ENCODE assay signal across 17 mouse cellular contexts in genomic region chr7:11617082-11617481, GRCm38 (mm10). TPM values are rescaled to one million over a fixed set of nuclear protein-coding genes. Genes with fewer than 3 reads are reported as not detected.
A peak's percentile ranks its signal among the peaks of the same experiment; 100 is the strongest.
DNase-seq lines count a peak whose midpoint lies in the region; ATAC-seq and TF ChIP-seq lines count a peak whose summit lies in the region.
"Not testable (repeated sequence)": the region's sequence is repeated elsewhere in the genome, so short reads cannot be mapped to it uniquely, and the experiment has no call there.
"Had no signal": no experiment of that assay in that cellular context is flagged by ENCODE, and none has a peak within 500 bp of the region (broad histone marks: within the 10 kb centered on the region; RNA-seq: fewer than 3 reads in every experiment).

No protein-coding gene starts in this region.

- 3% methylated on average over 8 of the region's 8 CpGs for WGBS in limb, embryonic 14.5 days
- 8% methylated on average over 8 of the region's 8 CpGs for WGBS in neural tube, embryonic 11.5 days

- not testable (repeated sequence) for H3K4me1 ChIP-seq in E14TG2a.4 (replicated peaks; ENCODE audit: low read depth, low read length); limb, embryonic 14.5 days (ENCODE audit: control insufficient read depth, insufficient read depth, low read length); neural tube, embryonic 11.5 days (ENCODE audit: control insufficient read depth, insufficient read depth, low read length)

- H3K9ac ChIP-seq in limb, embryonic 14.5 days (ENCODE audit: low read depth, low read length, severe bottlenecking); neural tube, embryonic 11.5 days (ENCODE audit: low read length): not testable (repeated sequence)

- H3K27me3 ChIP-seq in E14TG2a.4 (ENCODE audit: insufficient read depth, low read length); limb, embryonic 14.5 days (ENCODE audit: control insufficient read depth, insufficient read depth, low read length); neural tube, embryonic 11.5 days (ENCODE audit: control insufficient read depth, insufficient read depth, low read length): not testable (repeated sequence)

- not testable (repeated sequence) for ATAC-seq in limb, embryonic 14.5 days (ENCODE audit: low FRiP score, low read depth); neural tube, embryonic 11.5 days (ENCODE audit: insufficient read depth, low FRiP score, low TSS enrichment)

- not testable (repeated sequence) for H3K4me2 ChIP-seq in limb, embryonic 14.5 days (replicated peaks; ENCODE audit: low read depth, low read length, severe bottlenecking); neural tube, embryonic 11.5 days (ENCODE audit: low read depth)

- TF ChIP-seq POLR2A in limb, embryonic 14.5 days (IDR thresholded peaks at IDR 0.05; ENCODE audit: borderline replicate concordance, extremely low read depth, insufficient read depth, insufficient read length), result not testable (repeated sequence)

- DNase-seq in ZHBTc4 (ENCODE audit: low read depth, low spot score), result peak; percentile 81
- DNase-seq in embryo, embryonic 10 days (ENCODE audit: low spot score), result peak; percentile 60
- DNase-seq in heart, postnatal 4 days, result peak; percentile 15
- DNase-seq in kidney, adult 9 months, result peak; percentile 31
- peak; percentile 6 for DNase-seq in limb, embryonic 14.5 days (ENCODE audit: low spot score)
- peak; percentile 49 for DNase-seq in neural tube, embryonic 11.5 days (ENCODE audit: low spot score)
- DNase-seq in thymus, postnatal 4 days, result peak; percentile 15

- TF ChIP-seq CTCF in E14TG2a.4 (conservative IDR thresholded peaks at IDR 0.05; ENCODE audit: low read length), result peak; percentile 60

- H3K4me3 ChIP-seq in E14TG2a.4 (replicated peaks; ENCODE audit: low read length); limb, embryonic 14.5 days (replicated peaks; ENCODE audit: low read length); neural tube, embryonic 11.5 days (ENCODE audit: low read depth, low read length): not testable (repeated sequence)

- H3K9me3 ChIP-seq in E14TG2a.4 (ENCODE audit: low read length); limb, embryonic 14.5 days (ENCODE audit: control insufficient read depth, low read length); neural tube, embryonic 11.5 days (ENCODE audit: control insufficient read depth, low read length): not testable (repeated sequence)

- H3K36me3 ChIP-seq in E14TG2a.4 (ENCODE audit: insufficient read depth, low read length); limb, embryonic 14.5 days (ENCODE audit: control insufficient read depth, insufficient read depth, low read length); neural tube, embryonic 11.5 days (ENCODE audit: control insufficient read depth, insufficient read depth, low read length): not testable (repeated sequence)

- H3K27ac ChIP-seq in limb, embryonic 14.5 days (replicated peaks; ENCODE audit: low read depth, low read length); neural tube, embryonic 11.5 days (ENCODE audit: low read depth, low read length): not testable (repeated sequence)

RNA-seq across cellular contexts. Expression of gene Zscan4-ps3, which starts 8.0 kb away (rescaled TPM):
- total RNA-seq in heart, postnatal 4 days (2021), result not detected
- not detected in 2 replicates for polyA plus RNA-seq in limb, embryonic 14.5 days (2012; rRNA removed)
- not detected in 2 replicates for polyA plus RNA-seq in limb, embryonic 14.5 days (2014; fragmentation: Nextera tagmentation; extraction: Ambion mirVana)
- polyA plus RNA-seq in neural tube, embryonic 11.5 days (2014; fragmentation: Nextera tagmentation; extraction: Ambion mirVana), result not detected in 2 replicates
- total RNA-seq: adrenal gland, adult 18-20 months; common myeloid progenitor, adult 5-6 weeks; gastrocnemius, postnatal 4 days; left cerebral cortex, adult 8-10 months had no signal
- polyA plus RNA-seq: heart, embryonic 14.5 days; hindbrain, embryonic 15.5 days; liver, embryonic 13.5 days; midbrain, embryonic 15.5 days; neural tube, embryonic 14.5 days had no signal

Comparison
In these comparisons a context has a peak if more than half of its experiments do, and no peak if none do; other contexts are left out.
1. DNase-seq: peak in every context shown above with its lines; median percentile 81 in ZHBTc4; 60 in embryo, embryonic 10 days; 49 in neural tube, embryonic 11.5 days; 31 in kidney, adult 9 months; 15 in heart, postnatal 4 days; 15 in thymus, postnatal 4 days; 6 in limb, embryonic 14.5 days.